Mouse (Mus musculus): Measurements from ENCODE around the gene St6gal1.
A peak's percentile ranks its signal among the peaks of the same experiment; 100 is the strongest.

Gene St6gal1

DNA sequence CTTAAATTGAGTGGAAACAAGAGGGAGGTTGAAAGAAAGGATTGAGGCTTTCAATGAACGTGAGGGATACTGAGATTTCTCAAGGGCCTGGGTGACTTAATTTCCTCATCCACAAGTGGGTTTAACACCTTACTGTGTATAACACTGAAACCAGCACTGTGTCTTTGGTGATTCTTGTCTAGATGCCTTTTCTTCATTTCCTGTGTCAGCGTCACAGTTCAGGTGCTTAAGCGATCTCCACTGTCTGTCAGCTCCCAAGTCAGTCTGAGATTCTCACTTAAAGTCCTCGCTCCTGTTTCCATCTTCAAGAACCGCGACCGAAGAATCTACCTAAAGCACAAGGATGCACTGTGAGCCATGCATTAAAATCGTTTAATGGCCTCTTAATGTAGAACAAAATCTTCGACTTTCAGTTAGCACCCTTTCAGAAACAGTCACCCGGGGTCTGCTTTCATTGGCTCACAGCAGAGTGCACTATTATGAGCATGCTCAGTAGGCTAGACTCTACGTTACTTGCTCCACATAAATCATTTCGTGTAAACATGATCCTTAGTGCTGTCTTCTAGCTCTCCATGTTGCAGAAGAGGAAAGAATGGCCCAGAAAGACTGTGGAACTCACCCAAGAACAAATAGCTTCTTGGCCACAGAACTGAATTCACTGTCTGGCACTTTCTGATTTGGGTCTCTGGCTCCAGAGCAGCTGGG, 1.2 kb upstream of the St6gal1 start:
- DNase-seq (ENCODE audit: low read depth, low spot score): no peak

DNA sequence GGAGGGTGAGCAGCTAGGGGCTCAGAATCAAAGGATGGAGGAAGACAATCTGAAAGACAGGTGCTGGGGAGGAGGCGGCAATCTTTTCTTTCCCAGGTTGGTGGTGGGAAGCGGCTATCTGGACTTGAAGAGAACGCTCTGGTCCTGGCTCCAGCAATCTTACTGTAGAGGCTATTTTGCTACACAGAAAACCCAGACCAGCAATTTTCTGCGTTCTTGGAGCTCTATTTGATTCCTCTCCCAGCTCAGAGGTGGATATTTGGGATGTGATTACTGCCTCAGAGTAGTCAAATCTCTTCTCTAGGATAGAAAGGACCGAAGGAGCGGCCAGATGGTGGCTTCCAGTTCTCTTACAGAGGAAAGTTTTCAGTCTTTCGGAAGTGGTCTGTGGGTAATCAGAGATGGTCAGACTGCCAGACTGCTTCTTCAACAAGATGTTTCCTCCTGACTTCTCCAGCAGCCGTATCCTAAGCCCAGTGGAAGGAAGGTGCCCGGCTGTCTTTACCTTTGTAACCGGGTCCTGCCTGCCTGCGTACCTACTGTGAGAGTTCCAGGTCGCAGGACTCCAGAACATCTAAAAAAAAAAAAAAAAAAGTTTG, 570 bp upstream of the St6gal1 start:
- no peak for DNase-seq (ENCODE audit: low read depth, low spot score)

DNA sequence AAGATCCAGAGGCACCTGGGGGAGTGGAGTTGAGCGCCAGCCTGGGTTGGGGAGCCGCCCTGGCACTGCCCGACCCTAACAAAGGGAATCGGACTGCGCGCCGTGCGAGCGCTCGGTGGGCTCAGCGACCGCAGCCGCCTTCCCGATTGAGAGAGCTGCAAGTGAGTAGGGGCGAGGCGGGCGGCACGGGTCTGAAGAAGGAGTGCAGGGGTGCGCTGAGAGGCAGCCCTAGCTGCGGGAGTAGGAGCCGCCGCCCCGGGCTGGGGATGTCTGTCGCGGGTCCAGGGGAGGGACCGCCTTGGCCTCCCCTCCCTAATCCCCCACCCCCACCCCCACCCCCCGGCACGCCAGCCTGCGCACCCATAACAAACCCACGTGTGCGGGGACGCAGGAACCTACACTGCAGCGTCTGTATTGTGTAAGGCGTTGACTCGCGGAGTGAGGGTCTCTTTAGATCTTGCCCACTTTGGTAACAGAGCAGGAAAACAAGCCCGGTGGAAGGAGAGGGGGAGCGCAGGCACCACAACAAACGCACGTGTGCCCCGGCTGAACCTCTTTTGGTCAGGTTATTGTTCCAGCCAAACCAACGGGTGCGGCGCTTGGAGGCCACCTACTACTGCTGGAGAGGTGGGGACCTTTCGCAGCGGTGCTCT, 655 bp downstream of the St6gal1 start:
- DNase-seq (ENCODE audit: low read depth, low spot score): peak; percentile 50

DNA sequence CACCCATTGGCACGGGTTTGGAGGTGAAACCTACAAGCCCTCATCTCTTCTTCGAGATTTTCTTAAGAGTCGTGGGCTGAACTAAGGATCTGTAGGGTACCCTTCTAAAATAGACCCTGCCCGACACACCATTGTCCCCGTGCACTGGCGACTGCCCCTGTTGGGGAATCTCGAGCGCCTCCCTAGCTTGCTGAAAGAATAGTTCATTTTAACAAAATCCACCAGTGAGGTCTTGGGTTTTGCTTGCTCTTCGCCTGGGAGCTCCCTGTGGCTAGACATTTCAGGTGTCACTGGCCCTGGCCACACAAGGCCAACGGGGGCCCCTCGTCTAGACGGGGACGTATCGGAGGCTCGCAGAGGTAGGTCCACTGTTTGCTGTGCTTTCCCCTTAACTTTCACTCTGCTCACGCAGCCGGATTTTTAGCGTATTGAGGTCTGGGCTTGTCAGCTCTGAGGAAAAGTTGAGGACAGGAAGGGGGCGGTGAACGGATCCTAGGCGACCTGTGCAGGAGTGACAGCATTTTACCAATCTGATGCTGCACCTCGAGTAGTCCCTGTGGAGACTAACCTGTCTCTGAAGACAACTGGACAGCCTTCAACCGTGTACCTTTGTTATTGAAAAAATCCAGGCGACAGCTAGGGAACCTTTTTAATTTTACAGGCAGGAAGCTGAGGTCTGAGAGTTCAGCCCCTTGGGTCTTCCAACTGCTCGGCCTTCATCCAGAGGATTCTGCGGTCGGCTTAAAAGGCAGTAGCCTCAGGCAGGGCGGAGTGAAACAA, 1.5 kb downstream of the St6gal1 start:
- DNase-seq (ENCODE audit: low read depth, low spot score): peak; percentile 20

DNA sequence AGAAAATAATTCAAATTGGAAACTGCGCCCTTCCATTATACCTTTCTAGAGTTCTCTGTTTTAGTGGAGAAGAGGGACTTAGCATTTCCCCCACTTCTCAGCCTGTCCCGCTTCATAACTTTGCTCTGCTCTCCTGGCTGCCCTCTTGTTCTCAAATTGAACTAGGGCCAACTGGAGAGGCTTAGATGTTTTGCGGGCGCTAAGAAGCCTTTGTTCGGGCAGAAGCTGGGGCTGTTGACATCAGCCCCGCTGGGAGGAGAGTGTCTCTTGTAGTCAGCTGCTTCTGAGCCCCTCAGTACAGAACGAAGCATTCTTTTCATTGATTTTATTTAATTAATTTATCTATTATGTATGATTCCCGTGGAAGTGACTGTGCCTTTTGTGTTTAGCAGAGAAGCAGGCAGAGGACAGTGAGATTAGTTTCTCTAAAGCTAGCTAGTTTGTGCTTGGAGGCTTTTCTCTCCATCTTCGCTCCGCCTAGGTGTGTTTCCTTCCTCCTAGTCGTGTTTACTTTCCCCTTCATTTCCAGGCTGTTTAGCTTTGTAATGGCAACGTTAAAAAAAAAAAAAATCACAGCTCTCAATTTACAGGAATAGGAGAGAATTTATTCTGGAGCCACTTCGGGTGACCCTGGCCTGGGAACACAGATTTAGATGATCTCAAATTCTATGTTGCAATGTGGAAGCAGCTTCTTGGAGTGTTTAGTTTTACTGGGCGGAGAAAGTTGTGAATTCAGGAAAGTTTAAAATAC, 2.2 kb downstream of the St6gal1 start:
- DNase-seq (ENCODE audit: low read depth, low spot score): no peak

DNA sequence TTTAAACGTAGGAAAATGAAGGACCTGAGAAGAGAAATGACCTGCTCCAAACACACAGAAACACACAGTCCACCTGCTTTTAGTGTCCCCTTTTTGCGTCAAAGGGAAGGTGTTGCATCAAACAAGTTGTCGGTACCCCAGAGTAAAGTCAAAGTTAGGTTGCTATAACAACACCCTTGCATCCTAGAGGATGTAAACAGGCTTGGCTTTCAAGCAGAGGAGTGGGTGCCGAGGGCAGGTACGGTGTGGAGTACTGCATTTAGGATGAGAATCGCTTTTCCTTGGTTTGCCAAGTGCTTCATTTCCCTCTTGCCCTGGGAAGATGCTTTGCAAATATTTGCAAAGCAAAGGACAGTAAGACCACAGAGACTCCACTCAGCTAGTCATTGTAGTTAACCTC, 3.3 kb downstream of the St6gal1 start:
- DNase-seq (ENCODE audit: low read depth, low spot score): no peak

DNA sequence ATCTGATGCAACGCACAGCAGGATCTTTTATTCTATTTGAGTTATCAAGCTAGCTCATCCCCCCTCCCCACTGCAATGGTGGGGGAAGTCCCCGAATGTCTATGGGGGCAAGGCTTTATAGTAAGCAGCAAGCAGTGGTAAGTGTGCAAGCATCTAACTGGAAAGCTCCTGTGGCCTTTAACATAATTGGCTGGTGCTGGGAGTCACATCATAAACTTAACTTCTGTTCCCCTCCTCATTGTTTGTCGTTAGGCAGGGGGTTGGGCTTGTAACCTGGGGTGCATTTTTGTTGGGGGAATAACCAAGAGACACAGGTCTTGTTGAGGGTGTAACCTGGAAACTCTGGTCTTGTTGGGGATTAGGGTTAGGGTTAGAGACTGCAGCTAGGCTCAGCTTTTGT, 3.9 kb downstream of the St6gal1 start:
- no peak for DNase-seq (ENCODE audit: low read depth, low spot score)

DNA sequence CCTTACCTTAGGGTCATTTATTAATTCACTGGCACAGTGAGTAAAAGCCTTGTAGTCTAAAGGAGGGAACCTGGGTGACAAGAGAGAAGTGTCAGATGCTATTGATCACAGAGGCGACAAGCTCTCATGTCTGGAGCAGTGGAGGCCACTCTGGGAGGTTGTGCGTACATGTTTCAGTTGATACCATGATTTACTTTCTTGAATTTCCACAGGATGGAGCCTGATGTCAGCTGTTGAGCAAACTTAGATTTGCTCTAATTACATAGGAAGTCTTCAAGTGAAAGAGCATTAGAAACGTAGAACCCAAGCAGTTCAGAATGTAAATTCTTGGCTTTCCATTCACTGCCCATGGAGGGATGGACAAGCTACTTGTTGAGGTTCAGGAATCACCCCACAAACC, 5.4 kb downstream of the St6gal1 start:
- no peak for DNase-seq (ENCODE audit: low read depth, low spot score)

DNA sequence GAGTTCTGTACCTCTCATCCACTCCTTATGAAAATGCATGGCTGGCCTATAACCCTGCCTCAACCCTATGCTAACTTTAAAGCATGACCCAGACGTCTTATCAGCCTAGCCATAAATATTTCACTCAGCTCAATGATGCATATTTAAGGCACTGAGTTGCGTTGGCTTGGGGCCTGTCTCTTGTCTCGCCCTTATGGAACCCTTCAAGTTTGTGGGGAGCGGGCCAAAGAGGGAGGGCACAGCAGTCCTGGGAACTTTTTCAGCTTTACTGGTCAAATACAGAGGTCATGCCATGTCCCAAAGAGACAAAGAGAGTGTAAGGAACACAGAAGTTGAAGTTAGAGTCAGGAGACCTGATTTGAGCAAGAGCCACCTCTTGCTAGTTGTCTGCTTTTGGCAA, 6.6 kb downstream of the St6gal1 start:
- no peak for DNase-seq (ENCODE audit: low read depth, low spot score)

DNA sequence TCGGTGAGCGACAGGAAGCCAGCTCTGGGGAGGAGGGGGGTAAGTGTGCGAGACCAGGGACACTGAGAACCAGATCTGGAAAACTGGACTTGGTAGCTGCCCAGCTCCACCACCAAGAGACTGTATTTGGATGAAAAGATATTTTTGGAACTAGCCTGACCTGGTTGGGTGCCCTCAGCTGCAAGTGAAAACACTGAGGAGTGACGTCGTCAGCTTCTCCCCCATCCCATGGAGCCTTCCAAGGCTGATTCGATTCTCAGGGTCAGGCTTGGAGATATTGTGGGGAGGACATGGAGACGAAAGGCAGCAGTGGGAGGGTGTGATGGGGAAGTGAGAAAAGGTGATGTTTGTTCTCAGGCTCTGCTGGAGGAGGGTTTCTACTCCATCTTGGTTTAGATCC, 8.2 kb downstream of the St6gal1 start:
- DNase-seq (ENCODE audit: low read depth, low spot score): no peak

DNA sequence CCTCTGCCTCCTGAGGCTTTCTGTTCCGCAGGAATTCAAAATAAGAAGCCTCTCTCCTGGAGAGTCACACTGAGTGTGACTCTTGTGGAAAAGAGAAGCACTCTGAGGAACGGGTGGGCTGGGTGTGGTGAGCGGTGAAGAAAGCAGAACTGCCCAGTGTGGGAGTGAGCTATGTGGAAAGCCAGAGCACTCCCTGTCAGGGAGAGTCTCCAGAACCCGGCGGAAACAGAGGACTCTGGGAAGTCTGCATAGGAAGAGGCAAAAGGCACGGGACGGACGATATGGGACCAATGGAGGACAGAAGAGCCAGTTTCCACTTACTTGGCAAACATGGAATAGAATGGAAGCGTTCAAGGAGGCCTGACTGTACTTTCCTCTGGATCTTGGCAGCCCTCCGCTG, 9.0 kb downstream of the St6gal1 start:
- peak; percentile 18 for DNase-seq (ENCODE audit: low read depth, low spot score)

DNA sequence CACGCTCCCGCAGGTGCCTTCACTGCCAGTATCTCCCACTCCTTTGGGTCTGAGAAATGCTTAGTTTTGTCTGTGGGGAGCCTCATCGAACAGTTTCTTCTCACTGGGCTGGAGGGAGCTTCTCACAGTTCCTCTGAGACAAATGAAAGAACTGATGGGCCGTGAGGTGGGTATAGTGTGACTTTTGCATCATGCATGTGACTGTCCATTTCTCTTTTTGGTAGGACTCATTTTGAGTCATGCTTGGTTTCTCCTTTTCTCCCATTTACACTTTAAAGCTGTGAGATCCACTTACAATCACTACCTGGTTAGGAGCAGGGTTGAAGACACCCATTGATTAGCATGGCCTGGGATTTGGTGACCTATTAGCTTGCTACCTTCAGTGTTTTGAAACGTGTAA, 10.0 kb downstream of the St6gal1 start:
- no peak for DNase-seq (ENCODE audit: low read depth, low spot score)

DNA sequence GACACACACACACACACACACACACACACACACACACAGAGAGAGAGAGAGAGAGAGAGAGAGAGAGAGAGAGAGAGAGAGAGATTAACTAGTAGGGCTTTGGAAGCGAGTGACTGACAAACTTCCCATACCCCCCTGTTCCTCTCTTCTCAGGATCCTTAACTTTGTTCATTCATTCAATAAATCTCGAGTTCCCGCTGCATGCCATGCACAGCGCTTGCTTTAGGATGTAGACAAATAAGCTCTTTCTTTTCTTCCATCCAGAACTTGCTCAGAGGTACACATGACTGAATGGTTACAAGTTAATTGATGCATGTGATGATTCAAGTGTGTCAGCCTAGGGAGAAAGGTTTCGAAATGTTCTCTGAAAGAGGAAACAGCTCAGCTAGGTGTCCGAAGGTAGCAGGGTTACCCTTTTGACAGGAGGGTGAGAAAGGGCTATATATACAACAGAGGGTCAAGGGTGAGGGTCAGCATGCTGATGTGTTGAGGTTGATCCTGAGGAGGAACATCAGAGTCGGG, 10.7 kb downstream of the St6gal1 start:
- no peak for DNase-seq (ENCODE audit: low read depth, low spot score)

DNA sequence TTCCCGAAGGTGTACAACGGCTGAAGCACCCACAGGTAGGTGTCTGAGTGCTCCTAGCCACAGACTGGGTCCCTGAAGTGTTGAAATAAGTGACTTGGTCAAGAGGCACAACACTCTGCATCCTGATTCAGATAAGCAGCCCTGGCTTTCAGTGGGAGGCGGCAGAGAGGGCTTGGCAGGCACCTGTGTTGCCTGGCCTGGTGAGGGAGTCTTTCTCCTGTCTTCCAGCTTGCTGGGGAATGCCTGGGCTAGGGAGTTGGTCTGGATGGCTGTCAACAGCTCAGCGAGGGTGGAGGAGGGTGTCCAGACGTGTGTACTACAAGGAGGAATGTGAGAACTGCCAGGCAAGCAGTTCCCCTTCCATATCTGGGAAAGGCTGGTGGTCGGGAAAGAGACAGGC, 15.0 kb downstream of the St6gal1 start:
- DNase-seq (ENCODE audit: low read depth, low spot score): no peak

DNA sequence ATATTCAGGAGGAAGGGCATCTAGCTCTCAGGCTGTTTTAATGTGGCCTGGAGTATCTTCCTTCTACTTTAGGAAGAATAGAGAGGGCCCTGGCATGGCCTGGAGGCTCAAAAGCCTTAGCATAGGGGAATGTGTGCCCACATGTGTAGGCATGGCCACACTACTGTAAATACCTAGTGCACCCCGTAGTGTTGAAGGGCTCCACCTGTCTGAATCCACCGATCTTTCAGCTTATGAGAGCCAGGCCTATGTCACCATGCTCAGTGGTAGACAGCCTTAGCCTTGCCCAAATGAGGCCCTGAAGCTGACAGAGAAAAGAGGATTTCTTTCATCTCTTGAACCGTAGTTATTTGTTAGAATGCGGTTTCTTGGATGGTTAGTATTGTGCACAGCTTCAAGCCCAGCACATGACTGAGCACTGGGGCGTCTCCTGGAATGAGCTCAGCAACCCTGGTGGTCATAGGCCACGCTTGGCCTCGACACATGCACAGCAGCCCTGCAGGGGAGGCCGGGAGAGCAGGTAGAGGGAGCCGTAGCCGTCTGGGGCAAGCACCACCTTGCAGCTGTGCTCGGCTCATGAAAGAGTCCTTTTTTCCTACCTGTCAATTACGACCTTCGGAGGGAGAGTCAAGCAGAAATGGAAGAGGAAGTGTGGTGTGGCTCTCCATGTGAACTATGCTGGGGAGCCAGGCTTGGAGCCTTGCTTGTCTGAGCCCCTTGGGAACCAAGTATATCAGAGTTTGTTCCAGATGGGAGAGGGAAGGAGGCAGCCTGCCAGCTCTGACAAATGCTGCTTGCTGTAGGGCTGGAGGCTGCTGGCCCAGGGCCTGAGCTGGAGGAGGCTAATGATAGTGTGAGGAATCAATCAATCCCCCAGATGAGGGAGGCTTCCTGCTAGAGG, 15.8 kb downstream of the St6gal1 start:
- no peak for DNase-seq (ENCODE audit: low read depth, low spot score)

DNA sequence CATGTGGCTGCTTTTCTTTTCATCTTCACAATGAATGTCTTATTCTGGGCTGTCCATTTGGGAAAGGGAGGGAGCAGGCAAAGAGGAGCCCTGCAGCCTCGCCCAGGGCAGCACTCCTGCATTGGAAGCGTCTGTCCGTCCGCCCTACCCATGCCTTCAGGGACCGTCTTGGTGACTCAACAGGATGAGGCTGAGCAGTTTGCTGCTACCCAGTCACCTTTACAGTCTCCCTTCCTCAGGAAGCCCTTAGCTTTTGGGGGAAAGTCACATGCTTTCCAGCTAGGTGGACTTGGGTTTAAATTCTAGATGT, 16.4 kb downstream of the St6gal1 start:
- DNase-seq (ENCODE audit: low read depth, low spot score): no peak

DNA sequence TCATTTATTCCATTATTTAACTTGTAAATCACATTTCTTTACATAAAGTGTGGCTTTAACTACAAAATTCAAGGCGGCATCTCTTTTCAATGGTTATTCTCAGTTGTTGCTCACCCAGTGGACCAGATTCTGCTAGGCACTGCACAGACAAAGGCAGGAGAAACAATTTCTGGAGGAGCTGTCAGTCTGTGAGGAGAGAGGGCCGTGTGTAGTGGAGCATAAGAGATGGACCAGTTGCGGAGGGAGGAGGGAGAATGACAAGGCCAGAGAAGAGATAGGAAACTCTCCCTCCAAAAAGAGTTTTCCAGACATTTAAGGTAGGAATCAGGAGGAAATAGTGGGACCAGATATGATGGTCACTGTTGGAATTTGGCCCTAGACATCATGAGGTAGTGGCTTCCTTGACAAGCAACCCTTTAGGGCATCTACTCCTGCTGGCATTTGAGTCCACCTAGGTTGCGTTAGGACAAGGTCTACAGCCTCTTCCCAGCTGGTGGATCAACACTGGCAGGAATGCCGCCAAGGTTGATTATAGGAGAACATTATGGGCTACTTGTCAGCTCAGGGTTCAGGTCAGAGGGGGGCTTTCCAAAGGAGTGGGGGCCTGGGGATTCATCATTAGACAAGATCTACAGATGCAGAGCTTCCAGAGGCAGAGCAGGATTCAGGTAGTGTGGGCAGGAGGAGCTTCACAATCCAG, 19.3 kb downstream of the St6gal1 start:
- no peak for DNase-seq (ENCODE audit: low read depth, low spot score)

DNA sequence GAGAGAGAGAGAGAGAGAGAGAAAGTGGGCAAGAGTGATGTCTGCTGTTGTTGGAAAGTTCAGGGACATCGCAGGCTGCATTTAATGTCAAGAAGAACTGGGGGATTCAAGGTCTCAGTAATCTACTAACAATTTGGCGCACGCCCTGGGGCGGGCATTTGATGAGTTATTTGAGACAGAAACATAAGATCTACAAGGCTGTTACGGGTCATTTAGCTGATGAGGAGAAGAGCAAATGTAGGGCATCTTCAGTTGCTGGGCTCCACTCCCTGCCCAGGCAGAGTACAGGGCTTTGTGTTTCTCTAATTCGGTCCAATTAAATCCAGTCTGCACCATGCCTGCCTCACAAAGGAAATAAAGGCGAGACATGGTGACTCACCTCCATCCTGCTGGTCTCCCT, 19.9 kb downstream of the St6gal1 start:
- no peak for DNase-seq (ENCODE audit: low read depth, low spot score)

DNA sequence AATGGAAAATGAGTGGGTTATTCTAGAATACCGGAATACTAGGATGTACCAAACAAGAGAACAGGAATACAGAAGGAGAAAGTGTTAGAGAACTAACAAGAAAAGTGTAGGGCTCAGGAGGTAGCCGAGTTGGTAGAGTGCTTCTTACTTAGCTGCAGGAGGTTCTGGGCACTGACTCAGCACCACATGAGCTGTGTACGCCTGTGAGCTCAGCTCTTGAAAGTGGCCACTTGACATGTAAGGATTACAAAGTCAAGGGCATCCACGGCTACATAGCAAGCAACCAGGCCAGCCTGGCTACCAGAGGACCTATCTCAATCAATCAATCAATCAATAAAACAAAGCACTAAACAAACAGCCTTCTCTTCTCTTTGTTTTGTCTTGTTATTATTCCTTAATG, 24.7 kb downstream of the St6gal1 start:
- DNase-seq (ENCODE audit: low read depth, low spot score): no peak

DNA sequence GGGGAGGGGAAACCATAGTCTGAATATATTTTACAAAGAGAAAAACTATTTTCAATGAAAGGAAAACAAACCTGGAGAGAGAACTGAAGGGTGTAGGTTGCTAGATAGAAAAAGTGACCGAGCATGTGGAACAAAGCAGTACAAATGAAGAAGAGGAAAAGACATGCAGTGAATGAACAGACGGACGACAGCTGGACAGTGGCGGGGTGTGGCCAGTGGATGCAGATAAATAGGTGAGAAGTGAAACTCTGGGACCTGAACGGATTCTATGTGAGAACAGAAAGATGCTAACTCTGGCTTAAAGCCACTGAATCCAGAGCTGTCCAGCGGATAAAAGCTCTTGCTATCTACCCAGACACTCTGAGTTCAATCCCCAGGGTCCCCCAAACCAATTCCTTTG, 25.2 kb downstream of the St6gal1 start:
- no peak for DNase-seq (ENCODE audit: low read depth, low spot score)
